Mouse (Mus musculus): ENCODE data around the gene Rras2.

Rras2 gene

DNA sequence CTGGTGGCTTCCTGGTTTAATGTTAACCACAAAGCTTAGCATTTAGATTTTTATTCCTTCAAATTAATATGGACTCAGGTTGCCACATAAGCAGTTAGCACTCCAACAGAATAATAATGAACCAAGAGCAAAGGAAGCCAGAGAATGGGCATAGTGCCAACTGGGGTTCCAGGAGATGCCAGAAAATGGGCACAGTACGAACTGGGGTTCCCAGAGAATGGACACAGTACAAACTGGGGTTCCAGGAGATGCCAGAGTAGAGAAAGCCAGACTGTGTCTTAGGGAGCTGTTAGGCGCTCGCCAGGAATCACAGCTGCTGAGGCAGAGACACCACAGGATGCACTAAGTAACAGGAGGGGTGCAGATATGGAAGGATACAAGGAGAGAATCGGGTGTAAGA, 80.3 kb downstream of the Rras2 start:
- DNase-seq (ENCODE audit: extremely low read depth, low read depth, low spot score): no peak

DNA sequence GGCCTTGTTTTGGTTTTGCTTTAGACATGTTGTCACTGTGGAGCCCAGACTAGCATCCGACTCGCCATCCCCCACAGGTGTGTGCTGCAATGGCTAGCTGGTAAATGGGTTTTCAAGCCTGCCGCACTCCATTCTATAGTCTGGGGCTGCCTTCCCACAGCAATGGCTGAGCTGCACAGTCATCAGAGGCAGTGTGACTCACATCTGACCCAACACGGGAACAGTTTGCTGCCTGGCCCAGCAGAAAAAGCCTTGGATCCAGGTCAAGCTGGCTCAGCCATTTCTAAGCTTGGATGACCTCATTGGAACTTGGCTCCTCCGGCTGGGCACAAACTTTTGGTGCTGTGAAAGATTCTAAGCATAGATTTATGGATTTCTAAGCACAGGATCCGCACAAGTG, 88.0 kb downstream of the Rras2 start:
- no peak for DNase-seq (ENCODE audit: extremely low read depth, low read depth, low spot score)

DNA sequence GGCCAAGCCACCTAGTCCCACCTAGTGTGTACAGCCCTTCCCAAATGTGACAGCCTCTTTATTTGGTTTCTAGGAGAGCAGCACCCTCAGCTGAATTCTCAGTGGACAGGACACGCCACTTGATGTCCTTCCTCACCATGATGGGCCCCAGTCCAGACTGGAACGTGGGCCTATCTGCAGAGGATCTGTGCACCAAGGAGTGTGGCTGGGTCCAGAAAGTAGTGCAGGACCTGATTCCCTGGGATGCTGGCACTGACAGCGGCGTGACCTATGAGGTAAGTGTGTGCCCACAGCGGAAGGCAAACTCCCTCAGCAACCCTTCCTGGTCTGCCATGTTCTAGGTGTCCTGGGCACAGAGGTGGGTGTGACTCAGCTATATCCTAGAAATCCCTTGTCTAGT, 88.8 kb downstream of the Rras2 start:
- no peak for DNase-seq (ENCODE audit: extremely low read depth, low read depth, low spot score)

DNA sequence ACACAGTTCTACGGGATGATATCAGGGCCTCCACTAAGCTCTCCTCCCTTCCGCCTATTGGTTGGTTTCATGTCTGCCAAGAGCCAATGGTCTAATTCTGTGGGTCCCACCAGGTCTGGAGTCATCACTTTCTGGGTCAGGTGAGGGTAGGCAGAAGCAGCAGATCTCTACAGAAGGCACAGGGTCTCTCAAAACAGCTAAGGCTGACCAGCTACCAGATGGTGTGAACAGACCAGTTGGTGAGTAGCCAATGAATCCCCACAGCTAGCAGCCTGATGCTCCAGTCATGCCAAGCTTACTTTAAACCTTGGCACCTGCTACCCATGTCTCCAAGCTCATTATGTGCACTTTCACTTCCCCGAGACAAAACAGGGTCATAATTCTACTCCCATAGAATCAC, 90.2 kb downstream of the Rras2 start:
- no peak for DNase-seq (ENCODE audit: extremely low read depth, low read depth, low spot score)

DNA sequence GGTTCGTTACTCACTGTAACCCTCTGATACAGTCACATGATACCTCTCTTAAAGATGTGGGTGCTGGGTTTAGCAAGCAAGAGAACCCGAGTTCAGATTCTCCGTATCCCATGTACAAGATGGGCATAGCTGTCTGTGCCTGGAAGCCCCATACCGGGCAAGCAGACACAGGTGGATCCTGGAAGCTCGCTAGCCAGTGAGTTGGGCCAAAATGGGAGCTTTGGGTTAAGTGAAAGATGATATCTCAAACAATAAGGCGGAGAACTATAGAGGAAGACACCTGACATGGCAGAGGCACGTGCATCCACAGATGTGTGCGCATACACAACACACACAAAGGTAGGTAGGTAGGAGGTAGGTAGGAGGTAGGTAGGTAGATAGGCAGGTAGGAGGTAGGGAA, 90.7 kb downstream of the Rras2 start:
- DNase-seq (ENCODE audit: extremely low read depth, low read depth, low spot score): no peak

DNA sequence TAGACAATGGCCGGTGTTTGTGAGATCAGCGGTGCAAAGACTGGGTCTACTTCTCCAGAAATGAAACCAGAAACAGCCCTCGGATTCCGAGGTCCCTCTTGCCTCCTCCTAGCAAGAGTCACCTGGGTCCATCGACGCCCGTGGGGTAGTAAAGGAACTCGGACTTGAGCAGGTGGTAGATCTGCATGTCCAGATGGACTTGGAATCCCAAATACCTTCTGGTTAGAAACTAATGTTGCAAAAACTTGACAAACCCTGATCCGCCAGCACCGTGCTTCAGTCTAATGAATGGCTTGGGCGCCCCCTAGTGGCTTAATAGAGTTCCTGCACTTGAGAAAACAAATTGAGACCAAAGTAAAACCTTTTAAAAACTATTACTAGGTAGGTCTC, 96.9 kb downstream of the Rras2 start:
- DNase-seq (ENCODE audit: extremely low read depth, low read depth, low spot score): no peak

DNA sequence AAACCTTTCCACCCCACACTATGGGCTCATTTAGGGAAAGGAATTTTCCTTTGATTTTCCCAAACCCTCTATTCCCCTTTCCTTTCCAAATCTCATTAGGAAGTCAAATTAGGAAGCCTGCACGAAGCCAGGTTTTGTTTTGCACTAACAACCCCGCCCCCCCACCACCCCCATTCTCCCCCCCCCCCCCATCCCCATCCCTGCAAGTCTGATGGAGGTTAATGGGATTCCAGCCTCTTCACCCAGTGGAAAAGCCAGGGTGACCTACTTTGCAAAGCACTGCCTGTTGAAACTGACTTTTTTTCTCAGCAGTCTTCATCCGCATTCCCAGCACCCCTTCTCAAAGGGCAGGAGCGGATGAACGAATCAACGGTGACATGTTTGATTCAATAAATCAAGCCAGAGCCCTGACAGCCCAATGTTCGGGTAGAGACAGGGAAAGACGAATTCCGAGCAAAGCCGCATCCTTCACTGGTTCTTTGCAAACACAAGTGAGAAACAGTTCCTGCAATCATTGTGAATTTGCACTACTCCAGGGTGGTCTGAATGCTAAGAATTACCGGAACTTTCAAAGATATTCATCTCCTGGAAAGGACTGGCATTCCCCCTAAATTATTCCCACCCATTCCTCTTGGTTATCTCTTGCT, 97.4 kb downstream of the Rras2 start:
- DNase-seq (ENCODE audit: extremely low read depth, low read depth, low spot score): no peak

DNA sequence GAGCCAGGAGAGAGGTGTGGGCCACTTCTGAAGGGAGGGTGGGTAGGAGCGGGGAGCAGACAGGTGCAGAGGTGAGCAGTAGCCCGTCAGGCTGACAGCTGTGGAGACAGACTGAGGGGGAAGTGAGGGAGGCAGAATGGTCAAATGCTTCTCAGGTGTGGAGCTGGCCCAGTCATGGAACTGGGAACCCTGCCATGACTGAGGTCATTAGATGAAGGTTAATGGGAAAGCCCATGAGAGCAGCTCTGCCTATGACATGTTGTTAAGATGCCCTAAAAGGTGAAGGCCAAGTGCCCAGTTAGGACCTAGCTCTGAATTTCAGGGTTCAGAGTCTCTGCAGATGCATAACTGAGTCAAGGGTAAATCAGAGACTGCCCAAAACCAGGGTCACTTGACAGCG, 98.7 kb downstream of the Rras2 start:
- DNase-seq (ENCODE audit: extremely low read depth, low read depth, low spot score): no peak

DNA sequence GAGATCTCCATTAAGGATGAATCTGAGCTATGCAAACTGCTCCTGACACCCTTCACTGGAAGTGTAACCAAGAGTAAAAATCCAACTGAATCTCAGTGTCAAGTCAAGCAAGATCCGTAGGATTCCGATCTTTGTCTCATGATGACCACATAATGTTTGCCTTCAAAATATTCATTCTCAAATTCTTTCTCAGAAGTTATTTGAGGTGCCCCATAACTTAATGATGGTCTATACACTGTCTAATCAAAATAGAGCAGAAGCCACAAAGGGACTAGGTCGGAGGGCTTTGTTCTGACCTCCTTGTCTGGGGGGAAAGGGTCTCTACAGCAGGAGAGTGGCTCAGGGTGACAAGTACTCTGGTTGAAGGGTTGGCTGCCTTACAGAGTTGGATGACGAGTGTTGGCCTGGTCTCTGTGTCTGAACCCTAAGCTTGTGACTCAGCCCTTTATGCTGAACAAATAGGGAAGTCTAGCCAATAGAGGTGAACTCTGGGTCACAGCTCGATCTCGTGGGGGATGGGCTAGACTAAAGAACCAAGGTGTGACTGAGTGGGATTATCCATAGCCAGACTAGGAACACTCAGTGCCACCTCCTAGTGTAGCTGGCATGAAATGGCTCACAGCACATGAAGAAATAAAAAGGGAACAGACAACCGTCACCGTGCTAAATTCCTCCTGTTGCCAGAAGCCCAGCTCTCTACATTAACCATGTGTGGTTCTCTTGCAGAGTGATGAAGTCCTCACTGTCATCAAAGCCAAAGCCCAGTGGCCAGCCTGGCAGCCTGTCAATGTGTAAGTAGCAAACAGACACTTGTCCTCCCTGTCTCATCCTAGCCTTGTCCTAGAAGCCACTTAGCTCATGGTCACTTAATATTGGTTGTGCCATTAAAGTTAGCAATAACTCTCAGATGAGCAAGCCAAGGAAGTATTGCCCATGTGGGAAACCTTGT, 101.3 kb downstream of the Rras2 start:
- peak; percentile 7 for DNase-seq (ENCODE audit: extremely low read depth, low read depth, low spot score)

DNA sequence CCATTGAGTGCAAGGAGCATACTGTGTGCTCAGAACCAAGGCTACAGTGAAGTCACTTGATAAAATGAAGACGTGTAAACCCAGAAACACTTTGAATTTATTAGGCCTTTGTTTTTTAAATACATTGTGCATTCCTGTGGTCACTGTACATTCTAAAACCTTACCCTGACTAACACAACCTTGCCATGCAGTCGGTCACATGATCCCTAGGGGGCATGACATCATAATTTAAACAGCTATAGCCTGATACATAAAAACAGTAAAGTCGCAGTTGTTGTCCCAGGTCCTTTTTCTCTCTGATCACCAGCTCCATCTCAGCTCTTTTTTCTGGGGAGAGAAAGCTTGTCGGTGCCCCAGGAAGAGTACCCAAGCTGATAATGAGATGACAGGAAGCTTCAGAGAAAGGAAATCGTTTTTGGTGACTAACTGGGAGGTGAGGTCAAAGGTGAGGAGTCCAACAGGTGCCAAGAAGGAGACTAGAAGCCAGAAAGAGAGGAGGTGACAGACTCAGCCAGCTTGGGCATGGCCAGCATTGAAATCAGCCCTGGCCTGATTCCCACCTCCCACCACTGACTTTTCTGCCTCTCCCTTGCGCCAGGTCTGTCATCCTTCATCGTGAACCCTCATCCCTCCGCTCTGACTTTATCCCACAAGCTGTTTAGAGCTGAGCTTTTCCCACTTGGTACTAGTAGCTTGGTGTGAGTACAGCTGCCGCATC, 105.7 kb downstream of the Rras2 start:
- no peak for DNase-seq (ENCODE audit: extremely low read depth, low read depth, low spot score)

DNA sequence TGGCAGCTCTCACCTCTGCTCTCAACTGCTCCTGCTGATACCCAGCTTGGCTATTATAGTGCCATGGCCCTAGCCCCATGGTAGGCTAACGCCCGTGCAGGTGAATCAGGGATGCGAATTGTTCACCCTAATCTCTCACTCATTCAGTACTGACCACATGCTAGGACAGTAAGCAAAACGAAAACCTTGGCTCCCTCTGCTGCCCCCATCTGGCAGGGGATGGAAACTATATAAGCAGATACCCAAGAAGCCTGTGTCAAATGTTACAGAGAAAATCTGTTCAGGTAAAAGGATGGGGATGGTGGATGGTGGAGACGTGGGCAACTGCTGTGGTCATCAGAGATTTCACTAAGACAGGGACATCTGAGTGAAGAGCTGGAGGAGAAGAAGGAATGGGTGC, 110.0 kb downstream of the Rras2 start:
- no peak for DNase-seq (ENCODE audit: extremely low read depth, low read depth, low spot score)

DNA sequence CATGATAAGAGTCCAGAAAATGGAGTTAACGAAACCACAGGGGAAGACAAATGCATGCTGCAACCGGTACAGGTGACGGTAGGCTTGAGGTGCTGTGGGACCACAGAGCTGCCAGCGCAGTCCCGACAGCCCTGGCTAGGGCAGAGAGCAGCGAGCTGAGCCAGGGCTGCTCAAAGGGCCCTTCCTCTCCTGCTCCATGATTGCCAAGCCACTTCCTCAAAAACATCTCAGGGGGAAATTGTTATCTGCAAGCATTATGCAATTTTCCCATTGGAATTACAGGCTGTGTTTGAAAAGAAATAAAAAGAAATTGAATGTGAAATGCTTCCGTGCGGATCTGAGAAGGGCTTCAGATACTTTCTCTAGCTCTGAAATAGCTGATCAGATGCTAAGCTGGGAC, 111.1 kb downstream of the Rras2 start:
- no peak for DNase-seq (ENCODE audit: extremely low read depth, low read depth, low spot score)

DNA sequence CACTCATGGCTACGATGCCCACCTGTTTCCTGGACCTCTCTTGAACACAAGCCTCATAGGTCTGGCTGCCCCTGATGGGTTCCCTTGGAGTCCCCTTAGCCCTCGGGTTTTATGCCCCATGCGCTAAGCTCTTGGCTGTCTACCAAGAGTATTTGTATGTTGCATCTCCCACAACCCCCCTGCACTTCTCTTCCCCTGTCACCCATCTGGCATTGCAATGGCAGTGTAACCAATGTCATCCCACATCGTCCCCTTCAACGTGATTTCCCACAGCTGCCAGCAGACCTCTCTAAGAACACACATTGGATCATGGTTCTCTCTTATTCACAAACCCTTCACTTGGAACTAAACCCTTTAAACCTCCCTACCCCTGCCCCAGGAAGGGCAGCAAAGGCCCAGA, 112.1 kb downstream of the Rras2 start:
- no peak for DNase-seq (ENCODE audit: extremely low read depth, low read depth, low spot score)

DNA sequence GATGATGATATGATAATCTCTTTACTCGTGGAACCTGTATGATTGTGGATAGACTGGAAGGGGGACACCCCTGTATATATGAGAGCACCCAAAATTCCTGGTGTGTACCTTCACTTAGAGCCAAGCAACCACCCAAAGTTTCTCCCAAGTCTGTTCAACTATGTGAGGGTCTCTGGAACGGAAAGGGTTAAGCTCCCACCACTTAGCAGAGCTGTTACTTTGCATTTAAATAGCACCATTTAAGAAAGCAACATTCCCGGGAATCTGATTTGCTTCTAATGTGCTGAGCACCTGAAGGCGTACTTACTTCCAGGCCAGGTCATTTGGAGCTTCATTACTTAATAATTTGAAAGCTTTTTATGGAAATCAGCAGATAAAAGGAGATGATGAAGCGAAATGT, 113.4 kb downstream of the Rras2 start:
- no peak for DNase-seq (ENCODE audit: extremely low read depth, low read depth, low spot score)

DNA sequence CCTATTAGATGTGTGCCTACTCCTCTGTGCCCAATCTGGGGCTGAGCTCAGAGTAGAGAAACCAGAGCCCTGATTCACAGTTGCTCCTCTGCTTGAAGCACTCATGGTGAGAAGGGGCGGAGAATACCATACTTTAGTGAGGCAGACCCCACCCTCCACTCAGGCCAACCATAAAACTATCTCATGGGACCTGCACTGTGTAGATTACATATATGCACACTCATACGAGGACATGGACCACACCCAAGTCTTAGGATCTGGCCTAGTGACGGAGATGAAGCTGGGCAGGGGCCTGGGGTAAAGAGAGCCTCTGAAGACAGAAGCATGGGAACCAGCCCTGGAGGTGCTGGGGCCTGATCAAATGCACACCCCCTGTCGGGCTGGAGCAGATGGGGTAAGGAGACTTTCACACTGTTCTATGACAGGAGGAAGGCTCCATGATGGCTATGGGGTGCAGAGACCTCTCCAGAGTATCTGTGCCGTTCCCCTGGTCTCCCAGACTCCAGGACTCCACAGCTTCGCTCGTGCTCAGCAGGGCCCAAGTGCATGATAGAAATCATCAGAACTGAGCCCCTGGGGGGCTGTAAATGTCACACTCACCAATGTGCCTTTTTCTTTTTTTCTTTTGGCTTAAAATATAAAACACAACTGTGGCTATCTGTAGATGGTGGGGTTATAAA, 119.8 kb downstream of the Rras2 start:
- no peak for DNase-seq (ENCODE audit: extremely low read depth, low read depth, low spot score)
